Mouse (Mus musculus) stomach, embryonic 15.5 days (tissue): ENCODE data around the gene Txndc8. TPM values are rescaled to one million over a fixed set of nuclear protein-coding genes. Genes with fewer than 3 reads are reported as not detected.

Source experiments
- ATAC-seq: fragments of 200-750 bp; cut with Nextera tagmentation; 2 replicates; pipeline ENCODE4 v1.8.0; 2017; ENCODE audit warnings: low read depth, moderate number of reproducible peaks, moderate TSS enrichment; ENCODE audit not compliant: insufficient read depth, low FRiP score
- H3K27ac ChIP-seq: fragments of 300-500 bp; sonication (generic); 2 replicates; pipeline ENCODE4 v1.5.1; 2015; ENCODE audit warnings: mild to moderate bottlenecking, inconsistent platforms
- H3K27me3 ChIP-seq: fragments of 300-500 bp; sonication (generic); replicated peaks from 2 replicates; pipeline ENCODE4 v1.6.1; 2015; ENCODE audit warnings: inconsistent platforms
- H3K36me3 ChIP-seq: fragments of 300-500 bp; sonication (generic); 2 replicates; pipeline ENCODE4 v1.6.1; 2015; ENCODE audit warnings: inconsistent platforms
- H3K4me1 ChIP-seq: fragments of 300-500 bp; sonication (generic); 2 replicates; pipeline ENCODE4 v1.6.1; 2015; ENCODE audit warnings: inconsistent platforms
- H3K4me2 ChIP-seq: fragments of 300-500 bp; sonication (generic); 2 replicates; pipeline ENCODE4 v1.6.1; 2015; ENCODE audit warnings: mild to moderate bottlenecking, inconsistent platforms
- H3K4me3 ChIP-seq: fragments of 300-500 bp; sonication (generic); replicated peaks from 2 replicates; pipeline ENCODE4 v1.5.1; 2015; ENCODE audit warnings: inconsistent platforms
- H3K9ac ChIP-seq: fragments of 300-500 bp; sonication (generic); 2 replicates; pipeline ENCODE4 v1.6.1; 2015; ENCODE audit warnings: inconsistent platforms
- H3K9me3 ChIP-seq: fragments of 300-500 bp; sonication (generic); 2 replicates; pipeline ENCODE4 v1.6.1; 2016; ENCODE audit warnings: inconsistent platforms
- WGBS: fragments of 180-500 bp; shearing (Covaris S2); methylation state at CpG from one replicate; pipeline ENCODE4 v1.1.7; 2015; 5-methylcytosine and 5-hydroxymethylcytosine counted together
- polyA plus RNA-seq: library from polyadenylated mRNA; unstranded; fragments of >200 nt; fragmentation: Nextera tagmentation; extraction: Ambion mirVana; gene quantifications from 2 replicates; pipeline ENCODE4 v1.2.1, GENCODE M21; 2015

Gene Txndc8
- polyA plus RNA-seq, 1 experiment from 2014 or later = not detected

- H3K4me2 ChIP-seq = no peak overlapping the region
- 79% methylated on average over 6 of the region's 6 CpGs for WGBS
- H3K36me3 ChIP-seq = no peaks in the 10 kb centered on the region
- H3K27ac ChIP-seq = no peak overlapping the region
- H3K9me3 ChIP-seq = no peaks in the 10 kb centered on the region
- no peaks in the 10 kb centered on the region for H3K27me3 ChIP-seq
- no peak for ATAC-seq
- no peak overlapping the region for H3K9ac ChIP-seq
- no peaks in the 10 kb centered on the region for H3K4me1 ChIP-seq
- H3K4me3 ChIP-seq = no peak overlapping the region
These were observed 34.4 kb downstream of the Txndc8 start for GRCm38 (mm10) chr4:57974400-57975117.

DNA sequence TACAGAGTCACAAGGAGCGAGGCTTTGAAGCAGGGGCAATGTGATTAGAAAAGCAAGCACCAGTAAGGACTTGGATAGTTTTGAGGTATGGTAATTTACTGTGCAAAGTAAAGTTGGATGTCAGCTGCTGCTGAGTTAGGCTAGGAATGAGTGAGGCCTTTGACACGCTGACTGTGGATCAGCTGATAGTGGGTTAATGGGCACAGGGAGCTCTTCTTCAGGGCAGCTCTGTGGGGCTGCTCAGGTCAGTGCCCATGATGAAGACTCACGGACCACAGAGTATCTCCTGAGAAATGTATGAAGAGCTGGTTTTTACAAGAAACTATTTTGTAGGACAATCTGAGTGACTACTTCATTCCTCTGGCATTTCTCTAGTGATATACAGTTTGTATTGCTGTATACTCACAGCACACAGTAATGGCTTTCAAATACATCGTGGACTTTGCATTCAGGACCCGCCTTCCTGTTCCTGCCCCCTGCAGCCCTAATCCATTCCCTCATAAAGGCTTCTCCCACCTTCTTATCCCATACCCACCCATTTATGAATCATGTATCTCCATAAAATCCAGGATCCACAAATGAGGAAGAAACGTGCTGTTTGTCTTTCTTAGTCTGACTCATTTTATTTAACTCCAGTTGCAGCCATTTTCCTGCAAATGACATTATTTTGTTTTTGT is 35.2 kb downstream of the Txndc8 start:
- H3K4me2 ChIP-seq = no peak overlapping the region
- 72% methylated on average over 6 of the region's 6 CpGs for WGBS
- no peak for ATAC-seq
- H3K9me3 ChIP-seq = no peaks in the 10 kb centered on the region
- H3K27me3 ChIP-seq = no peaks in the 10 kb centered on the region
- no peaks in the 10 kb centered on the region for H3K36me3 ChIP-seq
- no peaks in the 10 kb centered on the region for H3K4me1 ChIP-seq
- H3K27ac ChIP-seq = no peak overlapping the region
- no peak overlapping the region for H3K4me3 ChIP-seq
- H3K9ac ChIP-seq = no peak overlapping the region

- H3K4me2 ChIP-seq = no peak overlapping the region
- no peaks in the 10 kb centered on the region for H3K36me3 ChIP-seq
- no peaks in the 10 kb centered on the region for H3K9me3 ChIP-seq
- H3K27me3 ChIP-seq = no peaks in the 10 kb centered on the region
- H3K4me1 ChIP-seq = no peaks in the 10 kb centered on the region
- H3K9ac ChIP-seq = no peak overlapping the region
- H3K27ac ChIP-seq = no peak overlapping the region
- no peak for ATAC-seq
- H3K4me3 ChIP-seq = no peak overlapping the region
These were observed 38.6 kb downstream of the Txndc8 start for GRCm38 (mm10) chr4:57970285-57970684.

- Histone ChIP-seq H3K27ac (no peak overlapping the region), H3K27me3 (no peaks in the 10 kb centered on the region), H3K9ac (no peak overlapping the region), H3K9me3 (no peaks in the 10 kb centered on the region), H3K4me1 (no peaks in the 10 kb centered on the region), H3K36me3 (no peaks in the 10 kb centered on the region), H3K4me2 (no peak overlapping the region), H3K4me3 (no peak overlapping the region)
- 48% methylated on average over 3 of the region's 3 CpGs for whole genome bisulfite sequencing
- no peak for ATAC-seq
These were observed 41.7 kb downstream of the Txndc8 start for GRCm38 (mm10) chr4:57967195-57967594.

- no peaks in the 10 kb centered on the region for H3K9me3 ChIP-seq
- H3K27ac ChIP-seq = no peak overlapping the region
- no peaks in the 10 kb centered on the region for H3K36me3 ChIP-seq
- H3K4me3 ChIP-seq = no peak overlapping the region
- no peak overlapping the region for H3K4me2 ChIP-seq
- H3K27me3 ChIP-seq = no peaks in the 10 kb centered on the region
- 90% methylated on average over 4 of the region's 4 CpGs for WGBS
- no peak overlapping the region for H3K9ac ChIP-seq
- H3K4me1 ChIP-seq = no peaks in the 10 kb centered on the region
- no peak for ATAC-seq
These were observed 43.4 kb downstream of the Txndc8 start for GRCm38 (mm10) chr4:57965516-57965915.

- ATAC-seq = no peak
- WGBS = 42% methylated on average over 1 of the region's 1 CpGs
- no peak overlapping the region for H3K9ac ChIP-seq
- no peaks in the 10 kb centered on the region for H3K36me3 ChIP-seq
- H3K27me3 ChIP-seq = no peaks in the 10 kb centered on the region
- H3K4me2 ChIP-seq = no peak overlapping the region
- no peak overlapping the region for H3K27ac ChIP-seq
- no peaks in the 10 kb centered on the region for H3K9me3 ChIP-seq
- no peaks in the 10 kb centered on the region for H3K4me1 ChIP-seq
- H3K4me3 ChIP-seq = no peak overlapping the region
These were observed 44.8 kb downstream of the Txndc8 start for GRCm38 (mm10) chr4:57964143-57964542.

GRCm38 (mm10) chr4:57959056-57959455 is 49.9 kb downstream of the Txndc8 start:
- no peak overlapping the region for H3K9ac ChIP-seq
- H3K4me1 ChIP-seq = peaks cover 14% of the 10 kb centered on the region
- no peak overlapping the region for H3K4me2 ChIP-seq
- ATAC-seq = no peak
- H3K36me3 ChIP-seq = no peaks in the 10 kb centered on the region
- no peak overlapping the region for H3K4me3 ChIP-seq
- no peaks in the 10 kb centered on the region for H3K9me3 ChIP-seq
- no peaks in the 10 kb centered on the region for H3K27me3 ChIP-seq
- no peak overlapping the region for H3K27ac ChIP-seq
- WGBS = 80% methylated on average over 8 of the region's 8 CpGs

- H3K36me3 ChIP-seq = no peaks in the 10 kb centered on the region
- H3K4me3 ChIP-seq = no peak overlapping the region
- H3K27me3 ChIP-seq = no peaks in the 10 kb centered on the region
- no peak overlapping the region for H3K4me2 ChIP-seq
- H3K4me1 ChIP-seq = peaks cover 19% of the 10 kb centered on the region
- H3K9ac ChIP-seq = no peak overlapping the region
- no peak for ATAC-seq
- H3K9me3 ChIP-seq = no peaks in the 10 kb centered on the region
- H3K27ac ChIP-seq = no peak overlapping the region
- WGBS = 68% methylated on average over 9 of the region's 9 CpGs
These were observed 50.8 kb downstream of the Txndc8 start for GRCm38 (mm10) chr4:57958098-57958497.

DNA sequence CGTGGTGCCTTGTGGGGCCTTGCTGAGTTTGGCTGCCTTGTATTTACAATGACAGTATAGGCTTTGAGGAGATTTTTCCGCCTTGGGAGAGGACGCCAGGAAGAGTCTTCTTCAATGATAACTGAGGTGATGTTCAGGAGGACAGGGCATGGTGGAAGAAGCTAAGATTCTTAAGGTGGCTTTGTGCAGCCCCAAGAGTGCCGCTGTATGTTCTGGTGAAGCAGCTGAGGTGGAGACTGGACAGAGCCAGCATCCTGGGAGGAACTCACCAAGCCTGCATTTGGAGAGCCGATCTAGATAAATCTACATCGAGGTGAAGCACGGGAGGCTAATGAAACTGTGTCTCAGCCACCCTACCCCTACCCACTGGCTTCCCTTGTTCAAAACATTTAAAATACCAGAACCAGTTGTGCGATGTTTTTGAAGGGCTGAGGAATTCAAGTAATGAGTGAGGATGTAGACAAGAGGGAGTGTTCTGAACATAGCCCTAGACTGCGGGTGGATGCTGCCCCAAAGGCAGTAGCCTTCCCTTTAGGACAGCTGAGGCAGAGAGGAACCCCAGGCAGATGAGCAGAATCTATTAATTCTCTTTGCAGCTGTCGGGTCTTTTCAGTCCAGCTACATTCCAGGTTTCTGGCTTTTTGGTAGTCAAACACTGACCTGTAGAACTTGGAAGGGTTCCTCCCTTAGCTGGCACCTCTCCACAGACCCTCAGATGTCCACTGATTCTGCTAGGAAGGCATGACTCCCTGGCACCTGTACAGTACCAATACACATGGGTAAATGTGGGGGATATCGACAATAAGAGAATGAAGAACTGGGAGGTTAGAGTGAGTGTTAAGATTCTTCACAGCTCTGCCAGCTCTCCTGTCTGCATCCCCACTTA is 51.5 kb downstream of the Txndc8 start:
- Histone ChIP-seq H3K27me3 (no peaks in the 10 kb centered on the region), H3K9me3 (no peaks in the 10 kb centered on the region), H3K4me3 (peak overlapping the region; percentile 78), H3K4me1 (peaks cover 19% of the 10 kb centered on the region), H3K27ac (peak overlapping the region; percentile 99), H3K4me2 (peak overlapping the region; percentile 75), H3K36me3 (no peaks in the 10 kb centered on the region), H3K9ac (0 out of 2 replicates have a peak overlapping the region, but pooled peaks have one; percentile 35)
- whole genome bisulfite sequencing = 38% methylated on average over 11 of the region's 11 CpGs
- no peak for ATAC-seq

DNA sequence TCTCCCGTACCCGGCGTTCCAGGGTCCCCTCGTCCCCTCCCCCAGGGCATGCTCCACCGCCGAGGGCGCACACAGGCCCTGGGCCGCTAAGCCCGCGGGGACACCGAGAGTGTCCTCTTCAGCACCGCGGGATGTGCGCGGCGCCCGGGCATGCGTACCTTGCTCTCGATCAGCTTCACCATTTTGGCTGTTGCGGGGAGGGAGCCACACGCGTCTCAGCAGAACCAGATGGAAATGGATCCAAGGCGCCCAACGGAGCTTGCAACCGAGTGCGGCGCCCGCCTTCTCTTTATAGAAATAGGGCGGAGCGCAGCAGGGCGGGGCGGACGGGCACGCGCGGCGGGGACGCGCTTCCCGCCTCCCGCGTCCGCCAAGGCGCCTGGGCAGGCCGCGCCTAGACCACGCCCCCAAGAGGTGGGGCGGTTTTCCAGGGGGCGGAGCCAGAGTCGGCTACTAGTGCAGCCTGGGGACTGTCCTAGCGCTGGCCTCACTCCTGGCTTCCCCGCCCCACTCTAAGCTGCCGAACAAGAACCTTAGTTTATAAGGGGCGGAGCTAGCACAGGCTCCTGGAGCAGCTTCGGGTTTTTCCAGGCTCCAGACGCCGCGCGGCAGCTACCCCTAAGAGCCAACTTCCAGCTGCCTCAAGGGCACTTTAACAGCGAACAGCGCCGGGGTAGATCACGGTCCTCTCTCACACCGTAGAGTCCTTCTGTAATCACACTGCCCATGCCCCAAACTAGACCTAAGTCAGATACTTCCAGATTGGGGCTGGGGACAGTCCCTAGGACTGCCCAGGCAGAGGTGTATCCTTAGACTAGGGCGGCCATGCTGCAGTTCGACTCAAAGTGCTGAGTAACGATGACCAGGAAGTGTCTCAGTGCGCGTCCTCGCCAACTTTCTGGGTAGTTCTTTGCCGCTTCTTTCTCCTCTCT is 52.6 kb downstream of the Txndc8 start, which contains the start of gene Txn1:
Gene Txn1 (minus strand): TSS at position 383 of the 932 bp plus-strand sequence.
- peaks cover 19% of the 10 kb centered on the region for H3K4me1 ChIP-seq
- no peaks in the 10 kb centered on the region for H3K27me3 ChIP-seq
- no peaks in the 10 kb centered on the region for H3K9me3 ChIP-seq
- H3K4me2 ChIP-seq = peak within 1 kb of the TSS; percentile 75
- H3K36me3 ChIP-seq = peaks cover 7% of the 10 kb centered on the region
- ATAC-seq = peak; percentile 97
- H3K4me3 ChIP-seq = peak within 1 kb of the TSS; percentile 78
- H3K27ac ChIP-seq = peak within 1 kb of the TSS; percentile 99
- peak within 1 kb of the TSS; percentile 71 for H3K9ac ChIP-seq
- WGBS = under 1% methylated on average over 71 of the region's 71 CpGs

DNA sequence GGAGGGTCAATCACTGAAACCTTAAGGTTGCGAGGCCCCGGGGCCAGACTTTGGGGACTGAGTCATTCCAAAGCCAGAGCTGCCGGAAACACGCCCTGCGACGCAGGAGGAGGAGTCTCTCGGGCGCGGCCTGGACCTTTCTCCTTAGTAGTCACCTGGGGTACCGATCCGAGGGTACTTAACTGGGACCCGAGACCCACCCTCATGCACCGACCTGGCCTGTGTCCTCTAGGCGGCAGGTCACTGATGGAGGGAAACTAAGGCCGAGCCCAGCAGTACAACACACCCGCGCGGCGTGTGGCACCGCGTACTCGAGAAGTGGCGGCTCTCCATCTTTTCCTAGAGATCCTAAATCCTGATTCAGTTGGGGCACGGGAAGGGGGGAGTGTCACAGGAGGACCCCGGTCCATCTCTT is 53.4 kb downstream of the Txndc8 start:
- Histone ChIP-seq H3K4me1 (peaks cover 19% of the 10 kb centered on the region), H3K36me3 (peaks cover 14% of the 10 kb centered on the region), H3K27me3 (no peaks in the 10 kb centered on the region), H3K4me3 (peak overlapping the region; percentile 78), H3K4me2 (peak overlapping the region; percentile 63), H3K9ac (peak overlapping the region; percentile 71), H3K9me3 (no peaks in the 10 kb centered on the region), H3K27ac (peak overlapping the region; percentile 99)
- peak; percentile 11; the same call in 1 of the 2 replicates for ATAC-seq
- WGBS = 0% methylated on average over 25 of the region's 25 CpGs
